Mouse (Mus musculus): ENCODE data around the gene Col9a1. TPM values are rescaled to one million over a fixed set of nuclear protein-coding genes. Genes with fewer than 3 reads are reported as not detected.

The Col9a1 gene
- not detected in 2 replicates for polyA plus RNA-seq (2012; rRNA removed)

GRCm38 (mm10) chr1:24177224-24177851 is at the start of gene Col9a1:
Gene Col9a1, plus strand, starts transcription at chr1:24177610.
- WGBS: 68% methylated on average over 6 of the region's 6 CpGs
- Histone ChIP-seq H3K27me3 (ENCODE audit: control insufficient read depth, insufficient read depth, low read length) (no peaks in the 10 kb centered on the region), H3K27ac (ENCODE audit: insufficient read depth, low read length) (no peak within 1 kb of the TSS), H3K4me3 (ENCODE audit: extremely low read depth, insufficient read depth, insufficient read length) (no peak within 1 kb of the TSS), H3K36me3 (ENCODE audit: control insufficient read depth, insufficient read depth, low read length) (no peaks in the 10 kb centered on the region), H3K4me1 (ENCODE audit: control insufficient read depth, insufficient read depth, insufficient read length) (no peaks in the 10 kb centered on the region)
- no peak for TF ChIP-seq CTCF (IDR thresholded peaks at IDR 0.05; ENCODE audit: extremely low read depth, insufficient read depth, insufficient read length, insufficient replicate concordance)
- no peak for TF ChIP-seq POLR2A (IDR thresholded peaks at IDR 0.05; ENCODE audit: low read depth, low read length)
- no peak for DNase-seq (ENCODE audit: low read depth in 1 of 2, low spot score in 2 of 2)

GRCm38 (mm10) chr1:24127866-24128265 is 49.5 kb upstream of the Col9a1 start:
- Histone ChIP-seq H3K36me3 (ENCODE audit: control insufficient read depth, insufficient read depth, low read length) (no peaks in the 10 kb centered on the region), H3K27me3 (ENCODE audit: control insufficient read depth, insufficient read depth, low read length) (no peaks in the 10 kb centered on the region), H3K27ac (ENCODE audit: insufficient read depth, low read length) (no peak overlapping the region), H3K4me3 (ENCODE audit: extremely low read depth, insufficient read depth, insufficient read length) (no peak overlapping the region), H3K4me1 (ENCODE audit: control insufficient read depth, insufficient read depth, insufficient read length) (no peaks in the 10 kb centered on the region)
- no peak for DNase-seq (ENCODE audit: low read depth in 1 of 2, low spot score in 2 of 2)
- TF ChIP-seq POLR2A (IDR thresholded peaks at IDR 0.05; ENCODE audit: low read depth, low read length) (no peak), CTCF (IDR thresholded peaks at IDR 0.05; ENCODE audit: extremely low read depth, insufficient read depth, insufficient read length, insufficient replicate concordance) (no peak)
- WGBS: 74% methylated on average over 6 of the region's 6 CpGs

- Histone ChIP-seq H3K27ac (ENCODE audit: insufficient read depth, low read length) (no peak overlapping the region), H3K4me1 (ENCODE audit: control insufficient read depth, insufficient read depth, insufficient read length) (no peaks in the 10 kb centered on the region), H3K4me3 (ENCODE audit: extremely low read depth, insufficient read depth, insufficient read length) (no peak overlapping the region), H3K27me3 (ENCODE audit: control insufficient read depth, insufficient read depth, low read length) (no peaks in the 10 kb centered on the region), H3K36me3 (ENCODE audit: control insufficient read depth, insufficient read depth, low read length) (no peaks in the 10 kb centered on the region)
- TF ChIP-seq CTCF (IDR thresholded peaks at IDR 0.05; ENCODE audit: extremely low read depth, insufficient read depth, insufficient read length, insufficient replicate concordance) (no peak), POLR2A (IDR thresholded peaks at IDR 0.05; ENCODE audit: low read depth, low read length) (no peak)
- no peak for DNase-seq (ENCODE audit: low read depth in 1 of 2, low spot score in 2 of 2)
- 51% methylated on average over 19 of the region's 19 CpGs for WGBS
Observed at GRCm38 (mm10) chr1:24133853-24134252, 43.6 kb upstream of the Col9a1 start.

- WGBS: 10% methylated on average over 1 of the region's 1 CpGs
- Histone ChIP-seq H3K4me1 (ENCODE audit: control insufficient read depth, insufficient read depth, insufficient read length) (no peaks in the 10 kb centered on the region), H3K27me3 (ENCODE audit: control insufficient read depth, insufficient read depth, low read length) (no peaks in the 10 kb centered on the region), H3K27ac (ENCODE audit: insufficient read depth, low read length) (no peak overlapping the region), H3K36me3 (ENCODE audit: control insufficient read depth, insufficient read depth, low read length) (no peaks in the 10 kb centered on the region), H3K4me3 (ENCODE audit: extremely low read depth, insufficient read depth, insufficient read length) (no peak overlapping the region)
- DNase-seq (ENCODE audit: low read depth in 1 of 2, low spot score in 2 of 2): no peak
- TF ChIP-seq POLR2A (IDR thresholded peaks at IDR 0.05; ENCODE audit: low read depth, low read length): no peak
- TF ChIP-seq CTCF (IDR thresholded peaks at IDR 0.05; ENCODE audit: extremely low read depth, insufficient read depth, insufficient read length, insufficient replicate concordance): no peak
Observed at GRCm38 (mm10) chr1:24134792-24135191, 42.6 kb upstream of the Col9a1 start.

- whole genome bisulfite sequencing: 7% methylated on average over 3 of the region's 3 CpGs
- DNase-seq (ENCODE audit: low read depth in 1 of 2, low spot score in 2 of 2): peak in 1 of 2 experiments; percentile 8
Observed at GRCm38 (mm10) chr1:24137133-24137532, 40.3 kb upstream of the Col9a1 start.

GRCm38 (mm10) chr1:24140555-24140954 is 36.9 kb upstream of the Col9a1 start:
- DNase-seq (ENCODE audit: low read depth in 1 of 2, low spot score in 2 of 2): no peak
- no peak overlapping the region for H3K27ac ChIP-seq (ENCODE audit: insufficient read depth, low read length)
- TF ChIP-seq POLR2A (IDR thresholded peaks at IDR 0.05; ENCODE audit: low read depth, low read length) (no peak), CTCF (IDR thresholded peaks at IDR 0.05; ENCODE audit: extremely low read depth, insufficient read depth, insufficient read length, insufficient replicate concordance) (no peak)
- WGBS: 86% methylated on average over 6 of the region's 6 CpGs
- no peak overlapping the region for H3K4me3 ChIP-seq (ENCODE audit: extremely low read depth, insufficient read depth, insufficient read length)
- H3K4me1 ChIP-seq (ENCODE audit: control insufficient read depth, insufficient read depth, insufficient read length): no peaks in the 10 kb centered on the region
- no peaks in the 10 kb centered on the region for H3K27me3 ChIP-seq (ENCODE audit: control insufficient read depth, insufficient read depth, low read length)
- no peaks in the 10 kb centered on the region for H3K36me3 ChIP-seq (ENCODE audit: control insufficient read depth, insufficient read depth, low read length)

More at GRCm38 (mm10) chr1:24137133-24137532, 40.3 kb upstream of the Col9a1 start:
- no peak overlapping the region for H3K4me3 ChIP-seq (ENCODE audit: extremely low read depth, insufficient read depth, insufficient read length)
- no peaks in the 10 kb centered on the region for H3K36me3 ChIP-seq (ENCODE audit: control insufficient read depth, insufficient read depth, low read length)
- no peaks in the 10 kb centered on the region for H3K4me1 ChIP-seq (ENCODE audit: control insufficient read depth, insufficient read depth, insufficient read length)
- TF ChIP-seq POLR2A (IDR thresholded peaks at IDR 0.05; ENCODE audit: low read depth, low read length) (no peak), CTCF (IDR thresholded peaks at IDR 0.05; ENCODE audit: extremely low read depth, insufficient read depth, insufficient read length, insufficient replicate concordance) (peak; percentile 53; the same call in 1 of the 2 replicates)
- H3K27me3 ChIP-seq (ENCODE audit: control insufficient read depth, insufficient read depth, low read length): no peaks in the 10 kb centered on the region
- no peak overlapping the region for H3K27ac ChIP-seq (ENCODE audit: insufficient read depth, low read length)

GRCm38 (mm10) chr1:24143504-24143903 is 33.9 kb upstream of the Col9a1 start:
- H3K4me1 ChIP-seq (ENCODE audit: control insufficient read depth, insufficient read depth, insufficient read length): no peaks in the 10 kb centered on the region
- H3K27me3 ChIP-seq (ENCODE audit: control insufficient read depth, insufficient read depth, low read length): no peaks in the 10 kb centered on the region
- TF ChIP-seq CTCF (IDR thresholded peaks at IDR 0.05; ENCODE audit: extremely low read depth, insufficient read depth, insufficient read length, insufficient replicate concordance): no peak
- TF ChIP-seq POLR2A (IDR thresholded peaks at IDR 0.05; ENCODE audit: low read depth, low read length): no peak
- no peak for DNase-seq (ENCODE audit: low read depth in 1 of 2, low spot score in 2 of 2)
- H3K4me3 ChIP-seq (ENCODE audit: extremely low read depth, insufficient read depth, insufficient read length): no peak overlapping the region
- 81% methylated on average over 8 of the region's 8 CpGs for WGBS
- no peaks in the 10 kb centered on the region for H3K36me3 ChIP-seq (ENCODE audit: control insufficient read depth, insufficient read depth, low read length)
- no peak overlapping the region for H3K27ac ChIP-seq (ENCODE audit: insufficient read depth, low read length)

All from spleen, adult 2 months (tissue).